Mouse (Mus musculus) adrenal gland, postnatal 36 days (tissue): Measurements from ENCODE around the gene Evi5. TPM values are rescaled to one million over a fixed set of nuclear protein-coding genes. Genes with fewer than 3 reads are reported as not detected.

Experiments
- DNase-seq, 2 experiments: peaks; one replicate each; pipeline ENCODE4 v3.0.0; 2021; ENCODE audit warnings: mixed read lengths in 1 of 2
- total RNA-seq, 2 experiments: library from RNA; stranded (reverse); gene quantifications; 2 replicates each; pipeline ENCODE4 v1.2.3; 2021

The Evi5 gene
- total RNA-seq, 2 experiments from 2014 or later: 56.3 to 59.7 TPM

DNA sequence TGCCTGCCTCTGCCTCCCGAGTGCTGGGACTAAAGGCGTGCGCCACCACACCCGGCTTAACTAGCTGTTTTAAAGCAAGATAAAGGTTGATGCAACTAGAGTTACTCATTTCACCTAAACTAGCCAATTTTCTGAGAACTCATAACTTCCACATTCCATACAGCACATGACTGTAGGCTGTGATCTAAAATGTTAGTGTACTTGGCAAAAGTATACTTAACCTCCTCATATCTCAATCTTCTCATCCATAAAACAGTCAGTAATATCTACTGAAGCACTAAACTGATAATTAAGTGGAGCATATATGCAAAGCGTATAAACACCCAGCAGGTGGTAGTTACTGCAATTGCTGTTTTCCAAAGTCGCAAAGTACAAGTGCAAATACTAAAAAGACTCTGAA lies 1.6 kb downstream of the Evi5 start:
- DNase-seq: no peak

DNA sequence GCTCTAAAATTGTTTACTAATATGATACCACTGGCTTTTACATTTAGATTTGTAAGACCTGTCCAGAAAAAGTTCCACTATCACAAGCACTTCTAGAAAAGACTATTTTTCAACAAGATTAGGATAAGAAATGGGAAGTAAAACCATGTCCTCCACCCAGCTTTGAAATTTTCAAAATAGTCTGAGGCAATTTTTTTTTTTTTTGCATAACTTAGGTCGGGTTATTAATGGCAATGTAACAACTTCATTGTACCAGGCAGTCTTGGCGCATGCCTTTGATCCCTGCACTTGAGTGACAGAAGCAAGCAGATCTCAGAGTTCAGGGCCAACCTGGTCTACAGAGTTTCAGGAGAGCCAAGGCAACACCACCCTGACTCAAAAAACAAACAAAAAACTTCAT lies 5.2 kb downstream of the Evi5 start:
- peak; percentile 13 to 17 for DNase-seq

DNA sequence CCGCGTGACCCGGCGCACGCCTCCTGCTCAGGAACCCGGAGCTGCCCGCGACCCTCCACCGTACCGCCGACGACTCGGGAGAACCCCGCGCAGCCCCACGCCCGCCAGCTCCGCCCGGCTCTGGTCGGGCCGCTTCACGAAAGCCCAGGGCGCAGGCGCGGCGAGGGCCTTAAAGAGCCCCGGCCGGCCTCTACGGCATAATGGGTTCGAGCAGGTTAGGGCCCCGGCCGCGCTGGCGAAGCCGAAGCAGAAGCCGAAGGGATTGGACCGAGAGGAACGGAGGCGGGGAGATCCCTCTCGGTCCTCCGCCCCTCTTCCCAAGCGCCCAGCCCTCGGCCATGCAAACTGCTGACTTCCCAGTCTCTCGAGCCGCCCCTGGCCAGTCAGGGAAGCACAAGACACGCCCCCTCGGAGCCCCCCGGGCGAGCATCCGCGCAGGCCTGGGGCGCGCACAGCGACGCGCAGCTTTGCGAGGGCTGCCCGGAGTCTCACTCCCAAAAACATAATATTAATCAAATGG lies 5.9 kb downstream of the Evi5 start:
- DNase-seq: peak; percentile 96 to 97

DNA sequence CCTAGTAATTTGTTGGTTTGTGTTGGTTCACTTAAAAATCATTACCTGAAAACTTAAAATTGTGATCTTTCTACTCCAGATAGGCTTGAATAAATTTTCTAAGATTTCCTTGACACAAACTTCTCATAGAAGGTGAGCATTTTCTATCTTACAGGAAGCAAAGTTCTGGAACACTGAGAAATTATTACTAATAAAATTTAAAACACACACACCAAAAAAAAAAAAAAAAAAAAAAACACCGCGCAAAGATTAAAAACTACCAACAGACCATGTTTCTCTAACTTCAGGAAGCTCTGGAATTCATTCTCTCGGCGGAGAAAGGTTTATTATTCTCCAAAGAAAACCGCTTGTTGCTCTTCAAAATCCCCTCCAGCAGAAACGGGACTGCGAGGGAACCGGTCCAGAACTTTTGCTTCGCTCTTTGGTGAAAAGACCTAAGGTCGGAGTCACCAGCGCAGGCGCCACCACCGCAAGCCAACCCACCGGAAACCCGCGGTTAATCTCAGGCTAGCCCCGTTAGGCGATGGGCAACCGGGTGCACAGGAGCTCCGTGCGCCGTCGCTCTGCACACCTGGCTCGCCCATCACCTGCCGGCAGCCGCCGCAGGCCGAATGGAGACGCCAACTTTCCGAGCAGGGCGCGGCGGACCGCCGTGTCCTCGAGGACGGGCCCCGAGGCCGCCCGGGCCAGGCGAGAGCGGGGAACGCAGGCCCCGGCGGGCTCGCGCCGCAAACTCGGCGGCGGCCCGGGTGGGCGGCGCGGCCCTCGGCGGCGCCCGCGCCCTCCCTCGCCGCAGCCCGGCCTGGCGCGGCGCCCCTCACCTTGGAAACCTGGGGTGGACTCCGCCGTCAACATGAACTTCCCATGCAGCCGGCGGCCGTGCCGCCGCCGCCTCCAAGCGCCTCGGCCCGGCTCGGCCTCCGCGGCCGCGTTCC lies 6.7 kb downstream of the Evi5 start:
- DNase-seq: peak; percentile 78 to 79

DNA sequence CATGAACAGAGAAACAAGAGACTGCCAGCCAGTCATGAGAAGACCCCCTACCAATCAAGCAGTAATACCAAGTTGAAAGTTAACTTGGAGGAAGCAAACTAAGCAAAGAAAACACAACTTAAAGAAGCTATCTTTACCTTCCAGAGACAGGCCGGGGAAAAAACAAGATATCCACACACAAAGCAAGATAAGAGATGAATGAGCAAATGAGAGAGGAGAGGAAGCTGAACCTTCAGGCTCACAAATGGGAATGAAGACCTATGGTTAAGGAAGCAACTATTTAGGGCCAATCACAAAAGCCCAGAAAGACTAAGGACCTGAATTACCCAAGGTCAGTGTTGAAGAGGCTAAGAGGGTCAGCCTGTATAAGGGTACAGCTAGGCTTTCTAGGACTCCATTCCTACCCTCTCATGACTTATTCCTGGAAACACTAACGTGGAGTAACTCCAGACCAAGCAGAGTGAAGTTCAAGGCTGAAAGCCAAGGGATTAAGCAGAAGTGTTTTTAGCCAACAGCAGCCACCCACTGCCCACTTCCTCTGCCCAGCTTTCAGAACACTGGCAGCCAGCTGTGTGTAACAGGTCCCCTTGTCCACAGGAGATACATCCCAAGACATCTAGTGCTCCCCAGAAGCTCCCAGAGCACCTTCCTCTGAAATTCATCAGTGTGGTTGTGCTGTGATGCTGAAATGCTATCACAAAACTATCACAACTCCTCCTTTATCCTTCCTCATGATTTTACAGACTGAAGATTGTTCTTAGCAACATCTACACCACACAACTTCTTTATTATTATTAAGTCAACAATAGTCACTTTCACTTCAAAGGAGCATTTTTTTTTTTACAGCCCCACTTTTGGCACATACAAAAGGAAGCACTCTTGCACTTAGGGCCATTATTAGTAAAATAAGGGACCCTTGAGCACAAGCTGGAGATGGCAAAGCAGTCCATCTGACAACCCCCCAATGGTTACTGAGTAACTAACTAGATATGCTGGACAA lies 8.5 kb downstream of the Evi5 start:
- DNase-seq: peak; percentile 24 to 40

DNA sequence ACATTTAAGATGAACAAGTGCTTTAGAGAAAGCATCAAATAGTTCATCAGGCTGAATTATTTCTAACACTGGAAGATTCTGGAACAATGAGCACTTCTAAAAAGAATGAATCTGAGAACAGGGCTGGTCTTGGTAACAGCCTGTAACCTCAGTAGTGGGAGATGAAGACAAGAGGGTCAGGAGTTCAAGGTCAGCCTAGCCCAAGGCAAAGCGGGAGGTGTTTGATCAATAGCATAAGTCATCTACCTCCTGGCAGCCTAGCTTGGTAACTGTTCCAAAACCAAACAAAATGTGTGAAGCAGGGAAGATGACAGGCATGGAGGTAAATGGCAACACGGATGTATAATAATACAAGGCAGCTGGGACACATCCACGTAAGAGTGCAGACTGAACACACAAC lies 10.9 kb downstream of the Evi5 start:
- peak in 1 of 2 experiments; percentile 5 for DNase-seq

DNA sequence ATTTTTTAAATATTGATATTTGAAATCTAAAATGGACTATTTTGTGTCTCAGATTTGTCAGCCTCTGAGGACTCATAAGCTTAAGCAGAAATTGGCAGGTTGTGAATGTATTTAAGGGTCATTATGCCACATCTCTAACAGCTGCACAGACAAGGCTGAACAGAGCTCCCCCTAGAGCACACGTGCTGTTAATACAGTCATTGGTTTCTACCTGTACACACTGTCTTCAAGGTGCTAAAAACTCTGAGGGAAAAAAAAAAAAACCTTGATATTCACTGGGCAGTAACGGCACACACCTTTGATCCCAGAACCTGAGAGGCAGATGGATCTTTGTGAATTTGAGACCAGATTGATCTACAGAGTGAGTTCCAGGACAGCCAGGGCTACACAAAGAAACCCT lies 15.9 kb downstream of the Evi5 start:
- DNase-seq: peak in 1 of 2 experiments; percentile 9

DNA sequence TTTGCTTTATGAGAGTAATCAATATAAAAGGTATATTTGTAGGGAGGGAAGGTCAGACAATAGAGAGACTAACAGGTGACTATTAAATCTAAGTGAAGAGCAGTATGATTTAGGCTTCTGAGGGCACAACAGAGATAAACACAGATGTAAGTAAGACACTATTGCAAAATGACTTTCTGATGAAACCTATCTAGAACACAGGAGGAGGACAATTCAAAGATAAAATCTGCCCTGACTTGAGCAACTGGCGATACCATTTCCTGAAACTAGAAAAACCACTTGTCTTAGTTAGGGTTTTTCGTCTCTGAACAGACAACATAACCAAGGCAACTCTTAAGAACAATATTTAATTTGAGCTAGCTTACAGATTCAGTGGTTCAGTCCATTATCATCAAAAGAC lies 19.4 kb downstream of the Evi5 start:
- DNase-seq: no peak

DNA sequence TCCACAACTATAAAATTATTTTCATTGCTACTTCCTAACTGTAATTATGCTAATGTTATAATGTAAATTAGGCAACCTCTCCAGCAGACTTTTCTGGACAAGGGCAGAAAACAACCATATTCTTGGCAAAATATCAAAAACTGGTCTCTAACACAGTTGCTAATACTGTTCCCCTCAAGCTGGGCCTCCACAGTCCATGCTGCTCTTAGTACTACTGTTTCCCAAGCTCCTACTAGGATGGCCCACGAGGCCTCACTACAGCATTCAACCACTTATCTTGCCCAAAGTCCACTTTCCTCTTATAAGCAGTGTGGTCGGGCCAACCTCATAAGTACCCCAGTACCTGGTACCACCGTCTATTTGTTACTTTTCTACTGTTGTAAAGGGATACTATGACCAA lies 20.4 kb downstream of the Evi5 start:
- DNase-seq: no peak

DNA sequence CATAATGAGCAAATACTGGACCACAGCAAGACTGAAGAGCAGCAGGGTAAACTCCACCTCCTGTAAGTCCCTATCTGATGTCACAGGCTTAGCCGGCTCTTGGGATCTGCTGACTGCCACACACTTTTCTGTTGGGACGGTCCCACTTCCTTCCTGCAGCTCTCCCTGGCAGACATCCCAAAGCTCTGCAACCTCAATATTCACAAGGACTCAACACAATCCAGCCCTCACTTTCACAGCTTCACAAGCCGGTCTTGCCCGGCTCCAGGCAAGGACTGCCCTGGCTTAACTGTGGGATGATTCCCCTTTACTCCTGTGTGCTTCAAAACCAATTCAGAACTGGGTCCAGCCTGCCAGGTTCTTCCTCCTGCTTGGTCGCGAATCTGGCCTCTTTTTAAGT lies 21.1 kb downstream of the Evi5 start:
- DNase-seq: peak; percentile 37 to 52

DNA sequence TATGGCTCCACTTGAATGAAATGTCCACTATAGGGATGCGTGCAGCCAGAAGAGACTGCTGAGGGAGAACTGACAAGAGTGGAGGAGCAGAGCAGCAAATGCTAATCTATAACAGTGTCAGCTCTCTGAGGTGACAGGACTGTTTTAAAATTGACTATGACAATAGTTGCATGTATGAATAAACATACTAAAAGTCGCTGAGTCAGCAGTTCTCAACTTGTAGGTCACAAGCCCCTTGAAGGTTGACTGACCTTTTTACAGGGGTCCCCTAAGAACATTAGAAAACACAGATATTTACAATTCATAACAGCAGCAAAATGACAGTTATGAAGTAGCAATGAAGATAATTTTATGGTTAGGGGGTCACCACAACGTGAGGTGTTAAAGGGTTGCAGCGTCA lies 25.9 kb downstream of the Evi5 start:
- DNase-seq: no peak

DNA sequence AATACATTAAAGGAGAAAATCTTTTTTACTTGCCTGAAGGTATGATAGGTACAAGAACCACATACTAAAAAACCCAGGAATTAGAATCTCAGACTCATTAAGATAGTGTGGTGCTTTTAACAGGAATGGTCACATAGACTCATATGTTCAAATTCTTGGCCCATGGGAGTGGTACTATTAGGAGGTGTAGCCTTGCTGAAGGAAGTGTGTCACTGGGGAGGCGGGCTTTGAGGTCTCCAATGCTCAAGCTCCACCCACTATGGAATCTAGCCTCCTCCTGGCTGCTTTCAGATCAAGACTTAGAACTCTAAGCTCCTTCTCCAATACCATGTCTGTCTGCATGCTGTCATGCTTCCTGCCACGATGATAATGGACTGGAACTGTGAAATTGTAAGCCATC lies 27.1 kb downstream of the Evi5 start:
- no peak for DNase-seq

DNA sequence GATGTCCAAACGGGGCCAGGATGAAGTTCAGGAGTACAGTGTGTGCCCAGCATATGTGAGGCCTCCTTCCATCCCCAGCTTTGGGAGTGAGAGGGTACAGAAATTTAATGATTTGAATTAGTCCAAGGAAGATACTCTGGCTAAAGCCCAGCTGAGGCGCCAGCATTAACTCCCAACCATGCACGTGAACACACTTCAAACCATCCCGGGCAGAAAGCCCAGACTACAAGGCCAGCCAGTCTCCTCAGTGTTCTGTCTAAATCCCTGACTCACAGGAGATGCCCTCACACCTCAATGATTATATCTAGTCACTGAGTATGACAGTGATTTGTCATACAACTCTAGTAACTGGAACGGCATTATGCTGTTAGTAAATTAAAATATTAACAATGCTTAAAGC lies 27.6 kb downstream of the Evi5 start:
- DNase-seq: peak; percentile 78 to 82

DNA sequence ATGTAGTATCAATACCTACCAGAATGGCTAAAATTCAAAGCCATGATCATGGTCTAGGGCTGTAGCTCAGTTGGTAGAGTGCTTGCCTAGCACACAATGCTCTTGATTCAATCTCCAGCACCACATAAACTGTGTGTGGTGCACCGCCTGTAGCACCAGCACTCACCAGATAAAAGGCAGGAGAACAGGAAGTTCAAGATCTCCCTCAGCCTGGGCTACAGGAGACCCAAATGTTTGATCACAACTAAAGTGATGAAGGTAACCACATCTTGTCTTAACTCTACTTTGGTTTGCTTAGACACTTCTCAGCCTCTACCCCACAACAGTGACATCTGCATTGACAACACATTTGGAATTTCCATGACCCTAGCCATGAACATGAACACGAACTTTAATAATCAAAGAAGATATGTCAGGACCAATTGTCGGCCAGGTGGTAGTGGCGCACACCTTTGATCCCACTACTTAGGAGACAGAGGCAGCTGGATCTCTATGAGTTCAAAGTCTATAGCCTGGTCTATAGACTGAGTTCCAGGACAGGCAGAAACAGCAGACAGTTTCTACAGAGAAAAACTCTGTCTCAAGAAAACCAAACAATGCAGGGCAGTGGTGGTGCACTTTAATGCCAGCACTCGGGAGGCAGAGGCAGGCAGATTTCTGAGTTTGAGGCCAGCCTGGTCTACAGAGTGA lies 34.2 kb downstream of the Evi5 start:
- no peak for DNase-seq

DNA sequence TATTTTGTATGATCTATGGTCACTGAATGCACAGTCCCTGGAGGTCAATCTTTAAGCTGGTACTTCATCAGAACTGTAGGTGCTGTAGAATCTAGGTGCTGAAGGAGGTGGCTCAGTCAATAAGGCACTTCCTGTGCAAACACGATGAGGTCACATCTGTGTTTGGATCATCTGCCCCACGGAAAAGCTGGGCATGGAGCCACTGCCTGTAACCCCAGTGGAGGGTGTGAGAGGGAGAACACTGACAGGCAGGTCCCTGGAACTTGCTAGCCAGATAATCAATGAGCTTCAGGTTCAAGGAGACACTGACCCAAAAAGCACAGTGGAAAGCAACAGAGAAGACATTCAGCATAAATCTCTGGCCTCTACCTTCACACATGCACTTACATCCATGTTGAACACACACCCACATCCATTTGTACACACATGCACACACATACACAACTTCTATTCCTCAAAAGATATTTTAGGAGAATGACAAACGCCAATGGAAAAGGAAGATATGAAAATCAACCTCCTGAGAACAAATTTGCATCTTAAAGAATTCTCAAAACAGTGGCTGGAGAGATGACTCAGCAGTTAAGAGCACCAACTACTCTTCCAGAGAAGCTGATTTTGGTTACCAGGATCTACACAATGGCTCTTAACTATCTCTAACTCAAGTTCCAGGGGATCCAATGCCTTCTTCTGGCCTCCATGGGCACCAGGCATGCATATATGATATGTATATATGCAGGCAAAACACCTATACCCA lies 35.8 kb downstream of the Evi5 start:
- DNase-seq: peak; percentile 66 to 68

DNA sequence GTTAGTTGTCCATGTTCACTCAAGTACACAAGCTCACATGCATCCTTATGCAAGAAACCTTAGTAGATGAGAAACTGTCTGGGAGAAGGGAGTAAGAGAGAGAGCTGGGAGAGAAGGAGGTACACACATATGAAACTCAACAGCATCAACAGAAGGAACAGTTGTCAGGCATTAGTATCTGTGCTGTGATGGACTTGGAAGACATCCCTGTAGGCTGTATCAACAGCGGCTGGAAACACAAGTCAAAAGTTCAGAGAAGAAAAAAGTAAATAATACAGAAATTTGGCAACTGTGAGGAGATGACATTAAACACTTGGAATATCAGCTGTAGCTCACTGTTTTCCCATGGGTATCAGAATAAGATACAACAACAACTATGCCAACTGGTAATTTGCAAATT lies 40.6 kb downstream of the Evi5 start:
- DNase-seq: no peak

DNA sequence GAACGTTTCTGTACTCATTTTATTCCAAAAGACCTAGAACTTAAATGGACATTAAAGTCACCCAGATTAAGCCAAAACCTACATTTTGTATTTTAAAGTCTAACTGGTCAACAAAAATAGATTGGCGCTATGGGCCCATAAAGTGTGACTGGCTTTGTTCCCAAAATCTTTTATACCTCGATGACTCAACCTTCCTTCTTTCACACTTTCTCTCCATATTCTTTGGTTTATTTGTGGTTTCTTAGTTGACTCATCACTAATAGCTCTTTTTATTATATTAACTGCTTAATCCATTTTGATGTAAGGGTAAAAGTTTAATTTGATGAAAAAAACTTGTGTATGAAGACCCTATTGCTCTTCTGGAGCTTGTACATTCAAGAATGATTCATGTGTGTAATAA lies 43.6 kb downstream of the Evi5 start:
- no peak for DNase-seq

DNA sequence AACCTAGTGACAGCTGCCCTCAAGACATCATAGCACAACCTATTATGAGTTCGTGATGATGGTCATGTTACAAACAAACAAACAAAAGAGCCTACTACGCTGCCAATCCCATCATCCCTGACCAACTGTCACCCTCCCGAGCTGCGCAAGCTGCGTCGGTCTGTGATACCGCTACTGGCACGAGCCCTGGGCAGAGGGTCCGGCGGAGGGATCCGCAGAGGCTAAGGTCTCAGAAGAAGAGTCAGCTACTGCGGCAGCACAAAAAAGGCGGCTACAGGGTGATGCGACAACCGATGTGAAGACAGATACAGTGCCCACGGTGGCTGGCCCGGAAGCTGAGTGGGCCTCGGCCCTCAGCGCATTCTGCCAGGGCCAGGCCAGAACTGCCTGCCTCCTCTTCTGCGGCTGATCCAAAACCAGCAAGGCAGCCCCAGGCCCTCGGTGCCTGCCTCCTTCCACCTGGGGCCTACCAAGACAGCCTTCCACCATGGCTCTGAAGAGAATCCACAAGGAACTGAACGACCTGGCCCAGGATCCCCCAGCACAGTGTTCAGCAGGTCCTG lies 44.8 kb downstream of the Evi5 start, which contains the start of gene Ube2d2b:
Gene Ube2d2b, plus strand, starts transcription at position 102 of the 563 bp plus-strand sequence.
- DNase-seq: no peak

DNA sequence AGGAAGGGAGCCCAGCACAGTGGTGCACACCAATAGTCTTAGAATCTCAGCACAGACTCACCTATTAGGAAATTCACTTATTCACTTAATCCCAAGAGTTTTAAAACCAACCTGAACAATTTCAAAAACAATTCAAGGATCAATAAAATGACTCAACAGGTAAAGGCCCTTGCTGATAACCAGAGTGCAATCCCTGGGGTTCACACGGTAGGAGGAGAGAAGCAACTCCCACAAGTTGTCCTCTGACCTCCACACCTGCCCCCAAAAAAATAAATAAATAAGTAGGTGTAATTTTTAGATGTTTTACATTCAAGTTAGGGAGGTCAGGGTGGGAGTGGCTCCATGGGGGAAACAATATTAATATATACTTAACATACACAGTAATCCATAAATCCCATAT lies 52.4 kb downstream of the Evi5 start:
- no peak for DNase-seq

DNA sequence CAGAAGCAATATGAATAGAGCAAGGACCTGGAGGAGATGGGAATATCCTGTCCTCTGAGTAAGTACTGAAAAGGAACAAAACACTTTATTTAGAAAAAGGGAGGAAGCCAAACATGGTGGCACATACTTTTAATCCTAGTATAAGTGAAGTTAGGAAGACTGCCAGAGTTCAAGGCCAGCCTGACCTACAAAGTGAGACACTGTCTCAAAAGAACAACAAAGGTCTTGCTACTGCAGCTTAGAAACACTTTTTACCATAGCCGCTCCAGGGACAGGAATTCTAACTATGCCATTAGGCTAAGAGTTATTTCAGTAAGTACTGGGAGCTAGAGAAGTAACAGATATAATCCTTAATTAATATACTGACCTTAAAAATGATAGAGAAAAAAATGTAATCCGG lies 60.3 kb downstream of the Evi5 start:
- DNase-seq: no peak

DNA sequence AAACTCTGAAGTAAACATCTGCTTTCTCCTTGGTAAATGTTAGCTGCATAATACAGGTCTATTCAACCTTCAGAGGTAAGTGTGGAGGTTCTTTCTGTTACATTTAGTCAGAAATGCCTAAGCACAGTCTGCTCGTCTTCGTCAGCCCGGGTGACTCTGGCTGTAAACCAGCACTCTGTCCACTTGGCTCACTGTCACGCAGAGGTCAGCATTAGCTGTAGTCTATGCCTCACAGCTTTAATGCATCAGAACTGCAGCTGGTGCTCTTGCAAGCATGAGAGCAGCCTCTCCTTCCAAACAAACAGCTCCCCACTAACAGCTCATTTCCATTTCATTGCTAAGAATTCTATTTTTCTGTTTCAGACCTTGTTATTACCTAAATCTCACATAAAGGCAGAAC lies 67.4 kb downstream of the Evi5 start:
- no peak for DNase-seq
